Mouse (Mus musculus) ovary, adult 10 weeks (tissue): Measurements from ENCODE around the gene Lpp. TPM values are rescaled to one million over a fixed set of nuclear protein-coding genes. Genes with fewer than 3 reads are reported as not detected.

Source experiments
- polyA plus RNA-seq: library from polyadenylated mRNA; stranded (reverse); fragments of 350-450 nt; fragmentation: Illumina TruSeq; extraction: RNeasy Lipid Tissue Mini Kit (QIAGEN cat#74804); gene quantifications from one replicate; pipeline ENCODE4 v1.2.3, GENCODE M21; 2014

The Lpp gene
- polyA plus RNA-seq: 128 TPM

GRCm38 (mm10) chr16:24392651-24393555 lies at the start of gene Lpp:
Gene Lpp, plus strand, starts transcription at chr16:24393507.

